Mouse (Mus musculus): Measurements from ENCODE around the gene Shroom2.
"Not testable (repeated sequence)": the region's sequence is repeated elsewhere in the genome, so short reads cannot be mapped to it uniquely, and the experiment has no call there.

The Shroom2 gene

DNA sequence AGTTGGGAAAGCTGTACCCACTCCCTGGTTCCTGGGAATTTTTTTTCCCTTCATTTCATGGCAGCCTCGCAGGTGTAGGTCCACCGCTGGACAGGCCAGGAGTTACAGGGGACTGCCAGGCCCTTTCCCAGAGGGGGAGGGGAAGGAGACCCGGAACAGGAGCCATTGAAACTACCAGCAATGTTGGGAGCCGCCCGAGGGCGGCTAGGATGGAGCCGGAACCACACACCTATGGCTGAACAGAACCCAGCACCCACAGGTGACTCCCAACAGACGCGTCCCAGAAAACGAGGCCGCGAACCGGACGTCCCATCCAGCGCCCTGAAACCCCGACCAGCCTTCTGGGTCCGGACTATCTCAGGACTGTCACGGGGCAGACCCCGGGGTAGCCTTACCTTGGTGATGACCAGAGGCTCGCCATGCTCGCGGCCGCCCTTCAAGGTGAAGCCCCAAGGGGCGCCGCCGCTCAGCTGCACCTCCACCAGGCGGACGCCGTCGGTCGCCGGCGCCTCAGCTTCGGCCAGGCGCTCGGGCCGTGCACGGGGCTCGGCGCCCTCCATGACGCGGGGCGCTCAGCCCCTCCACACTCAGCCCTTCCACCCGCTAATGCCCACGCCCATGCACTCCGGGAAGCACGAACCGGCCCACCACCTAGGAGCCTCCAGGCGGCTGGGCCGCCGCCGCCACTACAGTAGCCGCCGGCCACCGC is at the start of gene Shroom2:
Shroom2 (minus strand) TSS at position 575 of the 709 bp plus-strand sequence.
- DNase-seq: no peak

DNA sequence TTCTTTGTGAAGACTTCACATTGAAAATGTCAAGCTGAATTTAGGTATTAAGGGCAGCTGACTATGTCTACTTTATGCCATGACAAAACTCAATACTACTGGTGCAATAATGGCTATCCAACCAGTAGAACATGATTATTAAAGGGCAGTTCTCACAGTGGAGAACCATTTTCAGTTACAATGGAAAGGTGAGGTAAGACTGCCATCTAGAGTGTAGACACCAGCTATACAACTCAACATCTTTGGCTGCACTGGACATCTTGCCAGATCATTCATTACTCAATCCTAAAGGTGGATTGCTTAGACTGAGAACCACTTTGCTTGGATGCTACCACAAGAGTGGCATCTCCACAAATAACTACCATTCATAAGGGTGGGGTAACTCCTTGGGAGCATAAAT is 49.7 kb upstream of the Shroom2 start:
- no peak for DNase-seq

GRCm38 (mm10) chrX:152813339-152813738 is 44.1 kb upstream of the Shroom2 start:
- DNase-seq: no peak

DNA sequence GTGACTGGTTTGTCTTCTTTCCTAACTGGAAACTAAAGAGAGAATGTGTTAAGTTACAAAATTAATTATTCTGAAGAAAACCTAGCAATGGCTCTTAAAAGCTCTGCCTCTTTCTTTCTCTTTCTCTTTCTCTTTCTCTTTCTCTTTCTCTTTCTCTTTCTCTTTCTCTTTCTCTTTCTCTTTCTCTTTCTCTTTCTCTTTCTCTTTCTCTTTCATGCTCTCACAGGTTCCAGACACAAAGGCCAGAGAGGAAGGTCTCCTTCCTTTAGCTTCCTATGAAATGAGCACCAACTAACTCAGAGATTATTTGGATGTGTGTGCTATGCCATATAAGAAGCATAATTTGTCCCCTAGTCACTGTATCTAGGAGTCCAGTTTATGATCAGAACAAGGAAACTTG is 36.1 kb upstream of the Shroom2 start:
- no peak for DNase-seq

DNA sequence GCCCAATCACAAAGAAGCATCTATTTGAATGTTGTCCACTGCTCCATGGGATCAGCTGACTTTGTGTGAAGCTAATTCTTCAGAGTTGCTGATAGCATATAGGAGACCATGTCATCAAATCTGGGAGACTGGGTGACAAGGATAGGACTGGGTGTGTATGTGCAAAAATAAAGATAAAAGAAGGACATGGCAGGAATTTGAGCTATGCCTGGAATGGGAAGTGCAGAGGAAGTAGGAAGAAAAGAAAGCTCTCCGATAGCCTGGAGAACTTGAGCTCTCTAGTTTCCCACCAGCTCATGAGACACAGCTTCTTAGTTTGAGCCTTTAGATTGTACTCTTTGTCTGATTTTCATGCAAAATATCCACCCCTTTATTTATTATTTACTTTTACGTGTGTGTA is 19.3 kb upstream of the Shroom2 start:
- DNase-seq: no peak

GRCm38 (mm10) chrX:152788129-152788528 is 18.9 kb upstream of the Shroom2 start:
- DNase-seq: no peak

DNA sequence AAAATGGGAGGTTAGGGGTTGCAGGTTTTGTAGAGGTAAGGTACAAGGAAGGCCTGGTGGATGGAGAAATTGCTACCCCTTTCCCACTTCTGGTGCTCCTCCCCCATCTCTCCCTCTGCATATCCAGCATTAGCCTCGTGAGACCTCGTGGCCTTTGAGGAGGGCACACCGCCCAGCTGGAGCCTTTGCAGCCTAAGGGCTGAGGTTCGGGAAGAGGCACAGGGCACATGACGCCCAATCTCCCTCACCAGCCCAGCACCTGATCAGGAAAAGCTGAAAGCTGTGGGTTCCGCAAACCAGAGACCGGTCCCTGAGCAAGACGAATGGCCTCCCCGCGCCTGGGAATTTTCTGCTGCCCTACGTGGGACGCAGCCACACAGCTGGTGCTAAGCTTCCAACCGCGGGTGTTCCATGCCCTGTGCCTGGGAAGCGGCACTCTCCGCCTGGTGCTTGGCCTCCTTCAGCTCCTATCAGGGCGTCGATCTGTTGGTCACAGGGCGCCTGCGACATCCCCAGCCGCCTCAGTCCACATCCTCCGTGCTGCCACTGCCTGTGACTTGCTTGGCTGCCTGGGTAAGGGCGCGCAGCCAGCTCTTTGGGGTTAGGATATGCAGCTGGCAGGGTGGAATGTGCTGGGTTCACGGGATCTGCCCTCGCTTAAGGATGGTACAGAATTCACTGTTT is 12.6 kb upstream of the Shroom2 start, which contains the start of gene Gpr143:
Gpr143 (plus strand) TSS at position 202 of the 684 bp plus-strand sequence.
- DNase-seq: no peak

GRCm38 (mm10) chrX:152769600-152770157 is 414 bp upstream of the Shroom2 start:
- DNase-seq: no peak

GRCm38 (mm10) chrX:152764171-152764570 is 5.1 kb downstream of the Shroom2 start:
- no peak for DNase-seq

GRCm38 (mm10) chrX:152762855-152763254 is 6.4 kb downstream of the Shroom2 start:
- no peak for DNase-seq

DNA sequence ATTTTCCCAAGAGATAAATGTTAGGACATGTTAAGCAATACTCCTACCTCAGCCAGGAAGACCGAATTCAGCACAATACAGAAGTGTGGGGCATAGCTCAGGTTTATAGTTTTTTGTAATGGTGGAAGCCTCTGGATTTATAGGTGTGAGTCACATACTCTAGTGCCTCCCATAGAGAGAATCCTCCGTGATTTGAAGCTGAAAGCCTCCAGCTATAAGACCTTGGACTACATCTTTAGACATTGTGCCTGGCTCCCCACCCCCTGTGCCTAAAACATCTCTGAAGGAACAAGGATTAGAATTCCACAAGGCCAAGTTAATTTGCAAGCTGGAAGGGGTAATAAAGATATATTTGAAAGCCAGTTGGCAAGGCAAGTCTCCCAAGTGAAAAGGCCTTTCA is 6.8 kb downstream of the Shroom2 start:
- DNase-seq: no peak

DNA sequence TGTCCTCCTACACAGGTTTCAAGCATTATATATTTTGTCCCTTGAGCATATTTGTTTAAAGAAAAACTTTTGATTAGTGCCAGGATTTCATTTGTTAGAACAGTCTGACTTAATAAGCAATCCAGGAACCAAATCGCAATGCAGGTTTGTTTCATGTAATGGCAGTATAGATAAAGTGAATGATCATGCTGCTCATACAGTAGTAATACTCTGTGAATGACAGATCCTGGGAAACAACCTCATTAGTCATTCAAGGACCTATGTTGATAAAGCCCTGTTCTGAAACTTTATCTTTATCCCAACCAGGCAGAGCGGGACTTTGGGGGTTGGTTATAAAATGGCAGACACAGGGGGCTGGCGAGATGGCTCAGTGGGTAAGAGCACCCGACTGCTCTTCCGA is 13.0 kb downstream of the Shroom2 start:
- no peak for DNase-seq

DNA sequence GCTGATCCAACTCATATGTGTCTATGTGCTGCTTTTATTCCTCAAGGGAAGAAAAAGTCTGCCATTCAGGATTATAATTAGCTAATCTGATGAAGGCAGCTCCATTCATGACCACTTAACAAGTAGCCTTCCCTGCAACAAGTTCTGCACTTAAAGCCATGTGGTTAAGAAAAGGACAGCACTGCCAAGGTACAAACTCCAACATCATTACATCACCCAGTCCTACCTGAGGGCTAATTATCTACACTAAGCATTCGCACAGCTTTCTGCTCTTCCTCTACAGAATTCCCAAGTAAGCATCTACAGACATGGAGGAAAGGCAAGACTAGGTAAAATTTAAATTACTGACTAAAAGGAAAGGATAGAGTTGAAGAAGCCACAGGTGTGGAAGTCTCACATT is 13.4 kb downstream of the Shroom2 start:
- DNase-seq: no peak

- no peak for DNase-seq
These were observed 23.3 kb downstream of the Shroom2 start for GRCm38 (mm10) chrX:152745925-152746324.

DNA sequence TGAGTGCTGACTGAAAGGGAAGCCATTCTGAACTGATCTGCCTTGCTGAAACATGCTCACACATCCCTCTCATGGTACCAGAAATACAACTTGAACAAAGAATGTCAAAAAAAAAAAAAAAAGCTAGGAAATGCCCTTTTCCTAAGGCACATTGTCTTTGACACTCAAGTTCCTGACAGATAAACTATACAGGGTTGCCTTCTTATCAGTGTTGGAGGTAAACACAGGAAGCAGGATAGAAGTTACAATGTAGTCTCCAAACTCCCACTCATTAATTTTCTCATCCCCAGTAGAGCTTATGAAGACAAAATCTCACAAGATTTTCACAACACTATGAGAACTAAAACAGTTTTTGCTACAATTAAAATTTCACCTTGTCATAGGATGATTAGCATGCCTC is 25.6 kb downstream of the Shroom2 start:
- DNase-seq: no peak

DNA sequence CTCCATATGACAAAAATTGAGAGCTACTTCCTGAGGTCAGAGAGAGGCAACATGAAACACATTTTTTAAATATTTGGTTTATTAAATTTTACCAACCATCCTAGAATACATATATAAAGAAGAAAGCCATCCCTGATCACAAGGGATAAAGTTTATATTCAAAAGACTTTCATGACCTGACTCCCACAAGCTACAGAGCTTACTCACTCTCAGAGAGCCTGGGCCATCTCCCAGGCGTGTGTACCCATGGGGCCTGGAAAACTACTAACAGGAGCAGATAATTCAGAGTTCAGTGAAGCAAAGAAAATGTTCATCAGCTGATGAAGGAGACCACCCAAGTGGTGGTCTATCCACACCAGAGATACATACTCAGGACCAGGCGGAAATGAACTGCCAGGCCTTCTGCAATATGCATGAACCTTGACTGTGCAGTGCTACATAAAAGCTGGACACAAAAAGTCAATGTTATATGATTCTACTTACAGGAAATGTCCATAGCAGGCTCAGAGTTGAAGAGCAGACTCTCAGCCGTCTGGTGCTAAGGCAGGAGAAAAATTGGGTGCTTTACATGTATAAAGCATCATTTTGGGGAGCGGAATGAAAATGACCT is 30.4 kb downstream of the Shroom2 start:
- DNase-seq: no peak

GRCm38 (mm10) chrX:152738191-152738590 is 31.1 kb downstream of the Shroom2 start:
- DNase-seq: no peak

- DNase-seq: no peak
These were observed 34.0 kb downstream of the Shroom2 start for GRCm38 (mm10) chrX:152735283-152735682.

DNA sequence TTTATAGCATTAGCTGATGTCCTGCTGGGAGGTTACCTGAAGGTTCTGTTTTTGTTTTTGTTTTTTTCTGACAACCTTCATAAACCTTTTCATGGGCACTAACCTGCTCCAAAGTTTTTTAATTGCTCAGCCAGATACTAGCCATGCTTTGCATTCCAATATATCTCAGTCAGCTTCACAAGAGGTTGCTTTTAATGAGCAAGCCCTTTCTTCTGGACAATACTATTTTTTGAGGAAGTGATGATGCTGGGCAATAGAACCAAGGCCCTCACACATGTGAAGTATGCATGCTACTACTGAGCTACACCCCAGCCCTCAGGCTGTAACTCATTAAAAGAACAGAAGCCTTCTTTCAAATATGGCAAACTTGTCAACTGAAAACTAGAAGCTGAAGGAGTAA is 52.6 kb downstream of the Shroom2 start:
- no peak for DNase-seq

DNA sequence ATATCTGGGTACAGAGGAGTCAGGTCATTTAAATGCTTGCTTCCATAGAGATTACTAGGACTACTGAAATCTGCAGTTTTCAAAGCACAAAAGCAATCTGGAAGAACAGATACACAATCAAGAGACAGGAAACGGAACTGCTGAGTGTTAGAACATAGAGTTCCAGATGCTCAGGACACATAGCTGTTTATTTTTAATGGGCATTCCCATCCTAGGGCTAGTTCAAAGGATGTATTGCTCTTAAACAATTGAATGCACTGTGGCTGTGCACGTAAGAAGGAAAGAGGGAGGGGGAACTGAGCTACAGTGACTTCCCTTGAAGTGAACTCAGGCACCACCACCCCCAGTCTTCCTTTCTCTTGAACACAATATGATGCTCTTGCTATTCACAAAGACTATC is 58.5 kb downstream of the Shroom2 start:
- DNase-seq: not testable (repeated sequence)

DNA sequence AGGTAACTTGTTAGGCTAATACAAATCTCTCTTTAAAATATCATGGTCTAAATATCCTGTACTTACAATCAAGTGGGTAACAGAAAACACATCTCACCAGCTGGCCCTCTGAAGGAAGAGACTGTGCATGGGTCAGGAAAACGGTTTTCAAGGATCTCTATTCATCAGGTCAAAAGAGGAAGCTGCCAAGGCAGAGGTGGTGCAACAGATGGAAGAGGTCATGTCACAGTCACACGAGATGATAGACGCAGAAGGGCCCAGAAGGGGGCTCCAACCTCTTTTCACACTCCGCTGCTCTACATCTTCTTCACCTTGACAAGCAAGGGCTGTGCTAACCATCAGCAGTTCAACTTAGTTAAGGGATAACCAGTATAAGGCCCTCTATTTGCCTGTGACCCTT is 60.9 kb downstream of the Shroom2 start:
- no peak for DNase-seq

DNA sequence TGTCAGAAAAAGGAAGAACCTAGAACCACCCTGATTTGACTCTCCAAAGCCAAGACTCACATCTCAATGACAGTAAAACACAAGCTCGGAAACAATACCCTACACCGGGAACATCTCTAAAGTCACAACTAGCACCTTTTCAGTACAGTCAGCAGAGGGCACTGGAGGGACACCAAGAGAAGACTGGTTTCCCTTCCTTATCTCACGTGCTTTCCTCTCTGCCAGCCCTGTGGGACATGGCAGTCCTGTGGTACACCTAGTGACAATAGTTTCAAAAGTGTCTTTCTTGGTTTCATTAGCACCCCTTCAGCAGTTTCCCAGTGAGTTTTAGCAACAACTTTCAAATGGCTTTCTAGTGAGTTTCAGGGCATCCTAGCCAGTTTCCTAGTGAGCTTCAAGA is 63.9 kb downstream of the Shroom2 start:
- DNase-seq: peak in 1 of 2 experiments; percentile 1

- DNase-seq: no peak
These were observed 65.6 kb downstream of the Shroom2 start for GRCm38 (mm10) chrX:152703624-152704023.

DNA sequence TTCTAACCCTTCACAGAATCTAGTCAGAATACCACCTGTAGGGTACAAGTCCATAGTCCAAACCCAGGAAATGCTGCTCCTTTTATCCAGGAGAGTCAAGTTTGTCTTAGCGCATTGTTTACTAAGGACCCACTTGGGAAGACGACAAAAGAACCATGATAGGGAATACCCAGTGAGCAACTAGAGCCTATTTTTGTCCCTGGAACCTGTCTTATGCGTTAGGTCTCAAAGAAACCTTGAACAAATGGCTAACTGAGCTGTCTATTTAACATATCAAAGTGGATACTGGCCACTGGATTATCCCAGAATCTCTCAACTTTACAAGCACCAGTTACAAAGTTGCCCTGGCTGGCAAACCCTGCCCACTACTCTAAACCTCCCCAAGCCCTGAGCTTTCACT is 67.6 kb downstream of the Shroom2 start:
- no peak for DNase-seq
